Mouse (Mus musculus) limb, embryonic 14.5 days (tissue): ENCODE data around the gene Tnfrsf25. TPM values are rescaled to one million over a fixed set of nuclear protein-coding genes. Genes with fewer than 3 reads are reported as not detected.

ENCODE experiments used
- ATAC-seq: fragments of 200-750 bp; cut with Nextera tagmentation; 2 replicates; pipeline ENCODE4 v1.8.0; 2017; ENCODE audit warnings: low read depth, moderate number of reproducible peaks, moderate TSS enrichment; ENCODE audit not compliant: low FRiP score
- DNase-seq: peaks from one replicate; pipeline ENCODE4 v3.0.0-alpha.2; 2015; ENCODE audit warnings: low spot score
- H3K27ac ChIP-seq: fragments of 300-500 bp; sonication (generic); replicated peaks from 2 replicates; pipeline ENCODE4 v1.5.1; 2014; ENCODE audit warnings: low read depth, mild to moderate bottlenecking, low read length, moderate library complexity, mixed read lengths
- H3K27me3 ChIP-seq: fragments of 300-500 bp; sonication (generic); 2 replicates; pipeline ENCODE4 v1.6.1; 2014; ENCODE audit warnings: low read length, mixed read lengths; ENCODE audit not compliant: control insufficient read depth, insufficient read depth
- H3K36me3 ChIP-seq: fragments of 300-500 bp; sonication (generic); 2 replicates; pipeline ENCODE4 v1.6.1; 2014; ENCODE audit warnings: mild to moderate bottlenecking, low read length, moderate library complexity, mixed read lengths; ENCODE audit not compliant: control insufficient read depth, insufficient read depth
- H3K4me1 ChIP-seq: fragments of 300-500 bp; sonication (generic); 2 replicates; pipeline ENCODE4 v1.6.1; 2014; ENCODE audit warnings: antibody characterized with exemption, low read length, mixed read lengths; ENCODE audit not compliant: control insufficient read depth, insufficient read depth
- H3K4me2 ChIP-seq: fragments of 300-500 bp; sonication (generic); replicated peaks from 2 replicates; pipeline ENCODE4 v1.6.1; 2014; ENCODE audit warnings: low read depth, mild to moderate bottlenecking, low read length, moderate library complexity; ENCODE audit not compliant: severe bottlenecking
- H3K4me3 ChIP-seq: fragments of 300-500 bp; sonication (generic); replicated peaks from 2 replicates; pipeline ENCODE4 v1.5.1; 2014; ENCODE audit warnings: low read length
- H3K9ac ChIP-seq: fragments of 300-500 bp; sonication (generic); 2 replicates; pipeline ENCODE4 v1.6.1; 2014; ENCODE audit warnings: mild to moderate bottlenecking, low read depth, low read length, moderate library complexity; ENCODE audit not compliant: severe bottlenecking
- H3K9me3 ChIP-seq: fragments of 300-500 bp; sonication (generic); 2 replicates; pipeline ENCODE4 v1.6.1; 2016; ENCODE audit warnings: low read length; ENCODE audit not compliant: control insufficient read depth
- POLR2A ChIP-seq: fragments of 200-500 bp; IDR thresholded peaks from 2 replicates; pipeline ENCODE4 v1.8.0; 2012; ENCODE audit warnings: inconsistent platforms, mild to moderate bottlenecking, moderate library complexity, borderline replicate concordance; ENCODE audit not compliant: insufficient read depth, insufficient read length; ENCODE audit errors: extremely low read depth
- WGBS: fragments of 180-500 bp; shearing (Covaris S2); extraction: QIAGEN DNeasy Blood & Tissue Kit; methylation state at CpG from one replicate; pipeline ENCODE4 v1.1.7; 2014; 5-methylcytosine and 5-hydroxymethylcytosine counted together
- polyA plus RNA-seq, 2 experiments: library from polyadenylated mRNA; depleted of rRNA in 1 of 2; stranded (reverse) in 1 of 2; unstranded in 1 of 2; fragments of >200 nt; fragmentation: Nextera tagmentation in 1 of 2; extraction: Ambion mirVana in 1 of 2; gene quantifications; 2 replicates each; pipeline versions ENCODE4 v1.2.1 to v1.2.3; 2012 to 2014

The Tnfrsf25 gene
- polyA plus RNA-seq, 2 experiments = 1.0 to 6.0 TPM

- no peak overlapping the region for H3K27ac ChIP-seq
- DNase-seq = no peak
- no peak overlapping the region for H3K4me3 ChIP-seq
- H3K4me1 ChIP-seq = peaks cover 9% of the 10 kb centered on the region
- H3K27me3 ChIP-seq = no peaks in the 10 kb centered on the region
- no peak overlapping the region for H3K4me2 ChIP-seq
- 60% methylated on average over 8 of the region's 8 CpGs for WGBS
- no peak overlapping the region for H3K9ac ChIP-seq
- no peak for TF ChIP-seq POLR2A
- no peaks in the 10 kb centered on the region for H3K9me3 ChIP-seq
- peaks cover 10% of the 10 kb centered on the region; the same call in 1 of the 2 replicates for H3K36me3 ChIP-seq
- no peak for ATAC-seq
Measured at GRCm38 (mm10) chr4:152092751-152093293, 22.9 kb upstream of the Tnfrsf25 start.

GRCm38 (mm10) chr4:152094233-152094632, 21.5 kb upstream of the Tnfrsf25 start:
- H3K9ac ChIP-seq = no peak overlapping the region
- WGBS = 93% methylated on average over 12 of the region's 12 CpGs
- H3K36me3 ChIP-seq = peaks cover 10% of the 10 kb centered on the region; the same call in 1 of the 2 replicates
- H3K9me3 ChIP-seq = no peaks in the 10 kb centered on the region
- peaks cover 8% of the 10 kb centered on the region; the same call in 1 of the 2 replicates for H3K4me1 ChIP-seq
- no peak for TF ChIP-seq POLR2A
- no peak for ATAC-seq
- H3K27ac ChIP-seq = no peak overlapping the region
- DNase-seq = no peak
- no peak overlapping the region for H3K4me2 ChIP-seq
- no peak overlapping the region for H3K4me3 ChIP-seq
- no peaks in the 10 kb centered on the region for H3K27me3 ChIP-seq

- H3K27me3 ChIP-seq = no peaks in the 10 kb centered on the region
- no peak for TF ChIP-seq POLR2A
- no peak for DNase-seq
- no peak for ATAC-seq
- 51% methylated on average over 24 of the region's 27 CpGs for WGBS
- H3K4me1 ChIP-seq = peaks cover 8% of the 10 kb centered on the region; the same call in 1 of the 2 replicates
- 0 out of 2 replicates have a peak overlapping the region, but pooled peaks have one; percentile 7 for H3K4me3 ChIP-seq
- no peak overlapping the region for H3K27ac ChIP-seq
- no peak overlapping the region for H3K4me2 ChIP-seq
- peaks cover 4% of the 10 kb centered on the region; the same call in 1 of the 2 replicates for H3K36me3 ChIP-seq
- peak overlapping the region; percentile 16; the same call in 1 of the 2 replicates for H3K9ac ChIP-seq
- no peaks in the 10 kb centered on the region for H3K9me3 ChIP-seq
Measured at GRCm38 (mm10) chr4:152095937-152096910, 19.5 kb upstream of the Tnfrsf25 start.

- no peak for ATAC-seq
- H3K9ac ChIP-seq = peak overlapping the region; percentile 16; the same call in 1 of the 2 replicates
- no peak overlapping the region for H3K27ac ChIP-seq
- TF ChIP-seq POLR2A = no peak
- H3K9me3 ChIP-seq = no peaks in the 10 kb centered on the region
- H3K27me3 ChIP-seq = no peaks in the 10 kb centered on the region
- no peak for DNase-seq
- H3K36me3 ChIP-seq = peaks cover 6% of the 10 kb centered on the region
- no peak overlapping the region for H3K4me2 ChIP-seq
- 54% methylated on average over 6 of the region's 6 CpGs for WGBS
- peak overlapping the region; percentile 7; the same call in 1 of the 2 replicates for H3K4me3 ChIP-seq
- H3K4me1 ChIP-seq = peaks cover 8% of the 10 kb centered on the region; the same call in 1 of the 2 replicates
Measured at GRCm38 (mm10) chr4:152096927-152097326, 18.8 kb upstream of the Tnfrsf25 start.
